ENCODE assay signal across 13 mouse cellular contexts in the genomic region with DNA sequence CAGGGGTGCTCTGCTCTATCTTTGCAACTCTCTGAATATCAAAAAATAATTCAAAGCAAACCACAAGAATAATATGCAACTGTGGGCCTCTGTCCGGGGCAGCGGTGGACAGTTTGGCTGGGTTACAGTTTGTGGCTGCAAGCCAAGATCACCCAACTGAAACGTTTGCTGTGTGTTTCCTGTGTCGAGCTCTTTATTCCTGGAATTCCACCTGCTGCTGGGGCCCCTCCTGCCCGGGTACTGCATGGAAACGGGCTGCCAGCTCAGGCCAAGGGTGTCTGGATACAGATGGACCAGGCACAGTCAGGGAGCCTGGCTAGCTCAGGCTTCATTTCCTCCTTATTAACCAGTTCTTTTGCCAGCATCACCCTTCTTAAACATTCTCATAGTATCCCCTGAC.
DNase-seq lines count a peak whose midpoint lies in the region; ATAC-seq and TF ChIP-seq lines count a peak whose summit lies in the region.
"Had no signal": no experiment of that assay in that cellular context is flagged by ENCODE, and none has a peak within 500 bp of the region (broad histone marks: within the 10 kb centered on the region; RNA-seq: fewer than 3 reads in every experiment).

No protein-coding gene starts in this region.

- TF ChIP-seq EP300 in heart, postnatal 0 days (IDR thresholded peaks at IDR 0.05; ENCODE audit: low read depth) = no peak

- no peaks in the 10 kb centered on the region for H3K27me3 ChIP-seq in heart, postnatal 0 days (ENCODE audit: control insufficient read depth, insufficient read depth, low read length)
- H3K27me3 ChIP-seq in liver, embryonic 11.5 days (replicated peaks; ENCODE audit: control insufficient read depth, insufficient read depth, low read length) = no peaks in the 10 kb centered on the region
- H3K27me3 ChIP-seq: liver, embryonic 12.5 days had no signal

- 0 out of 2 replicates have a peak overlapping the region, but pooled peaks have one; percentile 17 for H3K27ac ChIP-seq in heart, postnatal 0 days (ENCODE audit: low read depth)
- H3K27ac ChIP-seq in liver, embryonic 11.5 days (ENCODE audit: low read depth, low read length) = no peak overlapping the region
- H3K27ac ChIP-seq: forebrain, embryonic 10.5 days; hindbrain, embryonic 10.5 days; liver, embryonic 12.5 days; midbrain, embryonic 12.5 days had no signal

- 2% methylated on average over 6 of the region's 6 CpGs for WGBS in heart, postnatal 0 days
- WGBS in liver, embryonic 11.5 days = 66% methylated on average over 6 of the region's 6 CpGs

- H3K4me1 ChIP-seq in heart, postnatal 0 days (ENCODE audit: control insufficient read depth, insufficient read depth) = peaks cover 16% of the 10 kb centered on the region
- no peaks in the 10 kb centered on the region for H3K4me1 ChIP-seq in liver, embryonic 11.5 days (replicated peaks; ENCODE audit: control insufficient read depth, insufficient read depth, low read length)
- H3K4me1 ChIP-seq: liver, embryonic 12.5 days had no signal

- H3K4me3 ChIP-seq in heart, postnatal 0 days (ENCODE audit: low read depth, low read length) = no peak overlapping the region
- H3K4me3 ChIP-seq in liver, embryonic 11.5 days (ENCODE audit: low read depth, low read length) = no peak overlapping the region
- H3K4me3 ChIP-seq: forebrain, embryonic 10.5 days; hindbrain, embryonic 10.5 days; liver, embryonic 12.5 days; midbrain, embryonic 12.5 days had no signal

- H3K9ac ChIP-seq in heart, postnatal 0 days (replicated peaks; ENCODE audit: low read depth, low read length) = no peak overlapping the region
- no peak overlapping the region for H3K9ac ChIP-seq in liver, embryonic 11.5 days (ENCODE audit: low read depth, low read length)
- H3K9ac ChIP-seq: liver, embryonic 12.5 days; midbrain, embryonic 12.5 days had no signal

- H3K4me2 ChIP-seq in heart, postnatal 0 days (ENCODE audit: low read depth, low read length) = 0 out of 2 replicates have a peak overlapping the region, but pooled peaks have one; percentile 11
- no peak overlapping the region for H3K4me2 ChIP-seq in liver, embryonic 11.5 days
- H3K4me2 ChIP-seq: liver, embryonic 12.5 days; midbrain, embryonic 12.5 days had no signal

- peak; percentile 18 for DNase-seq in cerebellum, adult 11 months
- DNase-seq in lung, postnatal 14 days = peak; percentile 21
- no peak for DNase-seq in lung, postnatal 36 days
- DNase-seq in heart, postnatal 0 days (ENCODE audit: low spot score) = no peak
- peak; percentile 74 to 80 for DNase-seq in kidney, postnatal 4 days
- no peak for DNase-seq in liver, embryonic 11.5 days (ENCODE audit: low spot score)
- DNase-seq: layer of hippocampus, adult 9-11 months had no signal

- H3K9me3 ChIP-seq in heart, postnatal 0 days (replicated peaks; ENCODE audit: control insufficient read depth, low read length) = no peaks in the 10 kb centered on the region
- H3K9me3 ChIP-seq in liver, embryonic 11.5 days (ENCODE audit: control insufficient read depth, low read length) = no peaks in the 10 kb centered on the region
- H3K9me3 ChIP-seq: forebrain, embryonic 10.5 days; hindbrain, embryonic 10.5 days; liver, embryonic 12.5 days; midbrain, embryonic 12.5 days had no signal

- no peak; the same call in 1 of the 2 replicates for ATAC-seq in cerebellum, adult (ENCODE audit: insufficient number of reproducible peaks, low FRiP score, low TSS enrichment)
- peak; percentile 70 for ATAC-seq in heart, postnatal 0 days (ENCODE audit: insufficient read depth, low read depth)
- no peak for ATAC-seq in liver, embryonic 11.5 days (replicated peaks; ENCODE audit: low FRiP score)
- ATAC-seq in erythroblast, adult 5-6 weeks (replicated peaks; ENCODE audit: low FRiP score, poor library complexity, severe bottlenecking) = no peak
- ATAC-seq: liver, embryonic 12.5 days had no signal

- TF ChIP-seq CTCF in heart, postnatal 0 days (IDR thresholded peaks at IDR 0.05; ENCODE audit: low read depth) = no peak

- no peaks in the 10 kb centered on the region for H3K36me3 ChIP-seq in heart, postnatal 0 days (replicated peaks; ENCODE audit: control insufficient read depth, insufficient read depth, low read length)
- no peaks in the 10 kb centered on the region for H3K36me3 ChIP-seq in liver, embryonic 11.5 days (ENCODE audit: control insufficient read depth, insufficient read depth, low read length)
- H3K36me3 ChIP-seq: forebrain, embryonic 10.5 days; hindbrain, embryonic 10.5 days; liver, embryonic 12.5 days; midbrain, embryonic 12.5 days had no signal

Comparison
In these comparisons a context has a peak if more than half of its experiments do, and no peak if none do; other contexts are left out.
1. DNase-seq: peak in cerebellum, adult 11 months (single experiment), lung, postnatal 14 days (single experiment) and kidney, postnatal 4 days (2 of 2); none in lung, postnatal 36 days (single experiment), heart, postnatal 0 days (single experiment) and liver, embryonic 11.5 days (single experiment).